Mouse (Mus musculus) kidney, embryonic 16.5 days (tissue): ENCODE measurements around the gene Cyb5r3. TPM values are rescaled to one million over a fixed set of nuclear protein-coding genes. Genes with fewer than 3 reads are reported as not detected.

Experiments used
- ATAC-seq: fragments of 200-750 bp; cut with Nextera tagmentation; 2 replicates; pipeline ENCODE4 v1.8.0; 2017; ENCODE audit warnings: moderate TSS enrichment; ENCODE audit not compliant: low FRiP score, low TSS enrichment
- H3K27ac ChIP-seq: fragments of 300-500 bp; sonication (generic); 2 replicates; pipeline ENCODE4 v1.5.1; 2014; ENCODE audit warnings: low read length
- H3K27me3 ChIP-seq: fragments of 300-500 bp; sonication (generic); 2 replicates; pipeline ENCODE4 v1.6.1; 2014; ENCODE audit warnings: low read length, control low read depth, mixed read lengths; ENCODE audit not compliant: insufficient read depth
- H3K36me3 ChIP-seq: fragments of 300-500 bp; sonication (generic); 2 replicates; pipeline ENCODE4 v1.6.1; 2014; ENCODE audit warnings: low read length, control low read depth, mixed read lengths; ENCODE audit not compliant: insufficient read depth
- H3K4me1 ChIP-seq: fragments of 300-500 bp; sonication (generic); 2 replicates; pipeline ENCODE4 v1.6.1; 2014; ENCODE audit warnings: low read length, control low read depth, mixed read lengths; ENCODE audit not compliant: insufficient read depth
- H3K4me2 ChIP-seq: fragments of 300-500 bp; sonication (generic); replicated peaks from 2 replicates; pipeline ENCODE4 v1.6.1; 2014; ENCODE audit warnings: low read depth, low read length
- H3K4me3 ChIP-seq: fragments of 300-500 bp; sonication (generic); 2 replicates; pipeline ENCODE4 v1.5.1; 2014; ENCODE audit warnings: mild to moderate bottlenecking, low read length
- H3K9ac ChIP-seq: fragments of 300-500 bp; sonication (generic); replicated peaks from 2 replicates; pipeline ENCODE4 v1.6.1; 2014; ENCODE audit warnings: low read length
- H3K9me3 ChIP-seq: fragments of 300-500 bp; sonication (generic); 2 replicates; pipeline ENCODE4 v1.6.1; 2016; ENCODE audit warnings: low read length, control low read depth
- WGBS: fragments of 180-500 bp; shearing (Covaris S2); extraction: QIAGEN DNeasy Blood & Tissue Kit; methylation state at CpG from one replicate; pipeline ENCODE4 v1.1.7; 2014; 5-methylcytosine and 5-hydroxymethylcytosine counted together
- polyA plus RNA-seq: library from polyadenylated mRNA; unstranded; fragments of >200 nt; fragmentation: Nextera tagmentation; extraction: Ambion mirVana; gene quantifications from 2 replicates; pipeline ENCODE4 v1.2.1, GENCODE M21; 2015

Cyb5r3 gene
- polyA plus RNA-seq, 1 experiment from 2014 or later, result 172 TPM

DNA sequence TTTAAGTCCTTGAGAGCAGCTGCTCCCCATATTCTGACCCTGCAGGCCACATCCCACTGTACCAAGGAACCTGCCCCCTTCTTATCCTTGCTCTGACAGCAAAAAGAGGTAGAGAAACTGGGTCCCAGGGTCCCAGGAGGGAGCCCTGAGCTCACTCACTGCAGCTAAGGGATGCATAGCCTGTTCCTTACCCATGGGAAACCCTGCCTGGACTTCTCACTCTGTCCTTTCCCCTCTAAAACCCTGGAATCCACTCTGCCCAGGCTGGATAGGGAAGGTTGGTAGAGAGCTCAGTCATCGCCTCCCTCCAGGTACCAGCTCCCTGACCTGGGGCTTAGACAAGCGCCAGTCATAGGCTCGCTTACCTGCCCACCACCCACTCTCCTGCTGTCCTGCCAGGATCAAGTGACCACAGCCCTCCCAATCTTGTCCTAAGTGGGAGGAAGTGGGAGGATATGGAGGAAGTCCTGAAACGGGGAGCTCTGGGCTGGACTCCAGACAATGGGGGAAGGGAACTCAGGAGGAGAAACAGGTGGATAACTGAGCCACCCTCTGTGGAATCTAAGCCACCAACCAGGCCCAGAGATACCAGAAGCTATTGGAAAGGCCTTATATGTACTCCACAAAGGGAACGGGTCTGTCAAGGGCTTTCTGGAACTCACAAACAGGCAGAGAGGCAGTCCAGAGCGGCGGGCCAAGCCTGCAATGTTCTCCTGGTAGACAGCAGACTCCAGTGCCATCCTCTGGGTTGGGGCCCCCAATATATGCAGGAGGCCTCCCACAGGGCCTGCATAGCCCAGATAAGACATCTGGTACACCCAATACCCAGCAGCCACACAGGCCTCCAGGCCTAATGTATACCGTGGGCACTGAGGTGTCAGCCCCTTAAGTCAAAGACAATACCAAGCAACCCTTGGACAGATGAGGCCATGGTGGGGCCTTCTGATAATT lies 2.3 kb downstream of the Cyb5r3 start:
- ATAC-seq, result no peak
- Histone ChIP-seq H3K27me3 (no peaks in the 10 kb centered on the region), H3K9me3 (no peaks in the 10 kb centered on the region), H3K9ac (peak overlapping the region; percentile 48), H3K27ac (0 out of 2 replicates have a peak overlapping the region, but pooled peaks have one; percentile 19), H3K36me3 (0 out of 2 replicates have a peak, but pooled peaks cover 2% of the 10 kb centered on the region), H3K4me2 (0 out of 2 replicates have a peak overlapping the region, but pooled peaks have one; percentile 2), H3K4me1 (peaks cover 58% of the 10 kb centered on the region), H3K4me3 (no peak overlapping the region)
- 57% methylated on average over 8 of the region's 8 CpGs for WGBS

- Histone ChIP-seq H3K4me3 (no peak overlapping the region), H3K4me2 (0 out of 2 replicates have a peak overlapping the region, but pooled peaks have one; percentile 2), H3K4me1 (peaks cover 62% of the 10 kb centered on the region), H3K9me3 (no peaks in the 10 kb centered on the region), H3K9ac (peak overlapping the region; percentile 48; the same call in 1 of the 2 replicates), H3K36me3 (0 out of 2 replicates have a peak, but pooled peaks cover 2% of the 10 kb centered on the region), H3K27me3 (no peaks in the 10 kb centered on the region), H3K27ac (0 out of 2 replicates have a peak overlapping the region, but pooled peaks have one; percentile 19)
- ATAC-seq, result no peak
- 48% methylated on average over 7 of the region's 7 CpGs for WGBS
These were observed 3.3 kb downstream of the Cyb5r3 start for GRCm38 (mm10) chr15:83168875-83169771.

GRCm38 (mm10) chr15:83168311-83168710 lies 4.1 kb downstream of the Cyb5r3 start:
- H3K9ac ChIP-seq, result no peak overlapping the region
- no peak overlapping the region for H3K4me3 ChIP-seq
- ATAC-seq, result no peak
- H3K4me2 ChIP-seq, result no peak overlapping the region
- H3K27me3 ChIP-seq, result no peaks in the 10 kb centered on the region
- H3K9me3 ChIP-seq, result no peaks in the 10 kb centered on the region
- H3K36me3 ChIP-seq, result 0 out of 2 replicates have a peak, but pooled peaks cover 2% of the 10 kb centered on the region
- WGBS, result 70% methylated on average over 3 of the region's 3 CpGs
- H3K27ac ChIP-seq, result no peak overlapping the region
- H3K4me1 ChIP-seq, result peaks cover 66% of the 10 kb centered on the region

- Histone ChIP-seq H3K27me3 (no peaks in the 10 kb centered on the region), H3K9me3 (no peaks in the 10 kb centered on the region), H3K36me3 (0 out of 2 replicates have a peak, but pooled peaks cover 2% of the 10 kb centered on the region), H3K4me3 (no peak overlapping the region), H3K9ac (0 out of 2 replicates have a peak overlapping the region, but pooled peaks have one; percentile 10), H3K27ac (peak overlapping the region; percentile 61), H3K4me1 (peaks cover 62% of the 10 kb centered on the region), H3K4me2 (no peak overlapping the region)
- 83% methylated on average over 8 of the region's 8 CpGs for WGBS
- no peak for ATAC-seq
These were observed 4.8 kb downstream of the Cyb5r3 start for GRCm38 (mm10) chr15:83167550-83168065.

DNA sequence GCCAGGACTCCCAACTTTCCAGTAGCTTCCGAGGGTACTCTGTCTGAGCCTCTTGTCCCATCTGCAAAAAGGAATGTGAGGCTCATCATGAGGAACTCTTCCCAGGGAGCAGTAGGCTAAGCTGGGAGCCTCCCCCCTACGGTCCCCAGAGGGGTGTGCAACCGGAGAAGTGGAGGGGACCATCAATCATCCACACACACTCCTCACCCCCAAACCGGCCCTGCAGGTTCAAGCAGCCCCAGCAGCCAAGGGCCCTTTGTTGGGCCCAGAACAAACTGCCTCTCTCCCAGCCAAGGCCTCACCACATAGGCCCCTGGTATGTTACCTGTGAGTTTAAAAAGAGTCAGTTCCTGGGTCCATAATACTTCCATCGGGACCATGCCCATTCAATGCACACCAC lies 5.3 kb downstream of the Cyb5r3 start:
- no peaks in the 10 kb centered on the region for H3K27me3 ChIP-seq
- H3K4me2 ChIP-seq, result no peak overlapping the region
- no peaks in the 10 kb centered on the region for H3K9me3 ChIP-seq
- H3K4me1 ChIP-seq, result peaks cover 60% of the 10 kb centered on the region
- H3K36me3 ChIP-seq, result 0 out of 2 replicates have a peak, but pooled peaks cover 2% of the 10 kb centered on the region
- no peak overlapping the region for H3K4me3 ChIP-seq
- H3K27ac ChIP-seq, result peak overlapping the region; percentile 61
- 0 out of 2 replicates have a peak overlapping the region, but pooled peaks have one; percentile 10 for H3K9ac ChIP-seq
- WGBS, result 32% methylated on average over 5 of the region's 5 CpGs
- ATAC-seq, result no peak

GRCm38 (mm10) chr15:83166642-83167041 lies 5.8 kb downstream of the Cyb5r3 start:
- H3K36me3 ChIP-seq, result 0 out of 2 replicates have a peak, but pooled peaks cover 2% of the 10 kb centered on the region
- H3K4me3 ChIP-seq, result no peak overlapping the region
- no peak overlapping the region for H3K9ac ChIP-seq
- peak overlapping the region; percentile 52 for H3K27ac ChIP-seq
- no peaks in the 10 kb centered on the region for H3K9me3 ChIP-seq
- ATAC-seq, result no peak
- no peaks in the 10 kb centered on the region for H3K27me3 ChIP-seq
- peaks cover 59% of the 10 kb centered on the region for H3K4me1 ChIP-seq
- no peak overlapping the region for H3K4me2 ChIP-seq
- 80% methylated on average over 3 of the region's 3 CpGs for WGBS

GRCm38 (mm10) chr15:83165526-83166315 lies 6.7 kb downstream of the Cyb5r3 start:
- WGBS, result 91% methylated on average over 13 of the region's 13 CpGs
- no peak for ATAC-seq
- Histone ChIP-seq H3K9me3 (no peaks in the 10 kb centered on the region), H3K4me2 (no peak overlapping the region), H3K27me3 (no peaks in the 10 kb centered on the region), H3K4me1 (peaks cover 51% of the 10 kb centered on the region), H3K4me3 (no peak overlapping the region), H3K9ac (no peak overlapping the region), H3K36me3 (0 out of 2 replicates have a peak, but pooled peaks cover 2% of the 10 kb centered on the region), H3K27ac (no peak overlapping the region)

- Histone ChIP-seq H3K36me3 (peaks cover 9% of the 10 kb centered on the region), H3K27me3 (no peaks in the 10 kb centered on the region), H3K27ac (peak overlapping the region; percentile 50; the same call in 1 of the 2 replicates), H3K9me3 (no peaks in the 10 kb centered on the region), H3K4me2 (no peak overlapping the region), H3K9ac (0 out of 2 replicates have a peak overlapping the region, but pooled peaks have one; percentile 26), H3K4me3 (no peak overlapping the region), H3K4me1 (peaks cover 44% of the 10 kb centered on the region)
- WGBS, result 64% methylated on average over 5 of the region's 5 CpGs
- peak; percentile 18 for ATAC-seq
These were observed 7.4 kb downstream of the Cyb5r3 start for GRCm38 (mm10) chr15:83164971-83165471.
